Mouse (Mus musculus): ENCODE data around the gene Cd82.

The Cd82 gene

GRCm38 (mm10) chr2:93469118-93469517 is 6.2 kb upstream of the Cd82 start:
- in situ Hi-C loops (cut with MboI, MseI), result loop anchor here (5.0 to 10.0 kb wide), 2 partner anchors 47 to 1014 kb away; no protein-coding TSS in a partner anchor

GRCm38 (mm10) chr2:93466314-93466713 is 3.4 kb upstream of the Cd82 start:
- in situ Hi-C loops (cut with MboI, MseI), result loop anchor here (5.0 to 10.0 kb wide), 2 partner anchors 44 to 1012 kb away; no protein-coding TSS in a partner anchor

- in situ Hi-C loops (cut with MboI, MseI), result loop anchor here (10.0 kb wide), 1 partner anchor 1007 kb away; no protein-coding TSS in a partner anchor
Observed at GRCm38 (mm10) chr2:93461869-93462714, 848 bp downstream of the Cd82 start.

GRCm38 (mm10) chr2:93460786-93461469 is 2.0 kb downstream of the Cd82 start:
- in situ Hi-C loops (cut with MboI, MseI), result loop anchor here (10.0 kb wide), 1 partner anchor 1006 kb away; no protein-coding TSS in a partner anchor

- in situ Hi-C loops (cut with MboI, MseI), result no loop called here
Observed at GRCm38 (mm10) chr2:93459208-93459920, 3.6 kb downstream of the Cd82 start.

- in situ Hi-C loops (cut with MboI, MseI), result no loop called here
Observed at GRCm38 (mm10) chr2:93458332-93459207, 4.4 kb downstream of the Cd82 start.

GRCm38 (mm10) chr2:93457426-93458130 is 5.4 kb downstream of the Cd82 start:
- in situ Hi-C loops (cut with MboI, MseI), result no loop called here

GRCm38 (mm10) chr2:93456140-93456539 is 6.8 kb downstream of the Cd82 start:
- in situ Hi-C loops (cut with MboI, MseI), result no loop called here

- in situ Hi-C loops (cut with MboI, MseI), result no loop called here
Observed at GRCm38 (mm10) chr2:93454817-93455591, 7.9 kb downstream of the Cd82 start.

GRCm38 (mm10) chr2:93454334-93454733 is 8.6 kb downstream of the Cd82 start:
- in situ Hi-C loops (cut with MboI, MseI), result no loop called here

- in situ Hi-C loops (cut with MboI, MseI), result no loop called here
Observed at GRCm38 (mm10) chr2:93453046-93453445, 9.9 kb downstream of the Cd82 start.

- in situ Hi-C loops (cut with MboI, MseI), result no loop called here
Observed at GRCm38 (mm10) chr2:93452506-93452905, 10.4 kb downstream of the Cd82 start.

GRCm38 (mm10) chr2:93452057-93452456 is 10.9 kb downstream of the Cd82 start:
- in situ Hi-C loops (cut with MboI, MseI), result no loop called here

- in situ Hi-C loops (cut with MboI, MseI), result no loop called here
Observed at GRCm38 (mm10) chr2:93451219-93451938, 11.6 kb downstream of the Cd82 start.

- in situ Hi-C loops (cut with MboI, MseI), result no loop called here
Observed at GRCm38 (mm10) chr2:93450695-93451094, 12.2 kb downstream of the Cd82 start.

- in situ Hi-C loops (cut with MboI, MseI), result loop anchor here (10.0 kb wide), 1 partner anchor 1505 kb away; the partner anchor contains the start of gene Gm9821
Observed at GRCm38 (mm10) chr2:93449657-93450056, 13.3 kb downstream of the Cd82 start.

- in situ Hi-C loops (cut with MboI, MseI), result loop anchor here (10.0 kb wide), 1 partner anchor 1504 kb away; the partner anchor contains the start of gene Gm9821
Observed at GRCm38 (mm10) chr2:93448774-93449173, 14.2 kb downstream of the Cd82 start.

- in situ Hi-C loops (cut with MboI, MseI), result loop anchor here (10.0 kb wide), 1 partner anchor 1503 kb away; the partner anchor contains the start of gene Gm9821
Observed at GRCm38 (mm10) chr2:93447500-93448249, 15.3 kb downstream of the Cd82 start.
